Mouse (Mus musculus) adrenal gland (tissue): ENCODE measurements around the gene Cadps.

Experiments
- intact Hi-C: fragments of 180-260 bp; cut with DNase I; formaldehyde crosslinking; loops from one replicate; pipeline ENCODE4 v1.15.1; 2025

The Cadps gene

GRCm38 (mm10) chr14:12343451-12343941, 479.4 kb downstream of the Cadps start:
- intact Hi-C loops = no loop called here

- intact Hi-C loops = no loop called here
Measured at GRCm38 (mm10) chr14:12342458-12343131, 480.3 kb downstream of the Cadps start.

- intact Hi-C loops = no loop called here
Measured at GRCm38 (mm10) chr14:12341789-12342457, 481.0 kb downstream of the Cadps start.

- intact Hi-C loops = no loop called here
Measured at GRCm38 (mm10) chr14:12341075-12341788, 481.6 kb downstream of the Cadps start.

GRCm38 (mm10) chr14:12340238-12341074, 482.4 kb downstream of the Cadps start:
- intact Hi-C loops = no loop called here

- intact Hi-C loops = no loop called here
Measured at GRCm38 (mm10) chr14:12338811-12339565, 483.9 kb downstream of the Cadps start.

GRCm38 (mm10) chr14:12337998-12338809, 484.7 kb downstream of the Cadps start:
- intact Hi-C loops = no loop called here

GRCm38 (mm10) chr14:12337421-12337997, 485.4 kb downstream of the Cadps start:
- intact Hi-C loops = no loop called here

GRCm38 (mm10) chr14:12334925-12335324, 488.0 kb downstream of the Cadps start:
- intact Hi-C loops = no loop called here

GRCm38 (mm10) chr14:12333622-12334021, 489.3 kb downstream of the Cadps start:
- intact Hi-C loops = no loop called here
